Mouse (Mus musculus): Measurements from ENCODE around the gene Sf3a1.

DNA sequence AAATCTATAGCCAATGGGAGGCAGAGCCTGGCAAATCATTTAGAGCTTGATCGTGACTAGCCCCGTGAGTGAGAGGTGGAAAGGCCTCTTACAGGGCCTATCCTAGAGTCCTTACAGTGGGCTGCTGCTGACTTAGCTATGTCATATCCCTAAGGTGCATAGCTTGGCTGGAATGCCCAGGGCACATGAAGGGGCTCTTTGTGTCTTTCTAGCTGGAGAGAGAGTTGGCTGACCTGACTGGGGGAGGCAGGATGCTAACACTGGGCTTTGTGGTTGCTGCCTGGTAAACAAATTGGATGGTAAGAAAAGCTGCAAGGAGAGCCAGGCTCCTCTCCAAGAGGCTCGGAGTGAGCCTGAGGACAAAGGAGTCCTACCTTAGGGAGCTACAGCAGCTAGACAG, 32.6 kb downstream of the Sf3a1 start:
- TF ChIP-seq CTCF (IDR thresholded peaks at IDR 0.05; ENCODE audit: low read depth, low read length) (no peak), POLR2A (IDR thresholded peaks at IDR 0.05; ENCODE audit: insufficient read depth, low read length) (no peak), EP300 (IDR thresholded peaks at IDR 0.05; ENCODE audit: insufficient read depth, low read depth, low read length) (no peak)

All from ES-Bruce4 (cell line).